Mouse (Mus musculus): ENCODE results near the gene A730015C16Rik.

The A730015C16Rik gene

DNA sequence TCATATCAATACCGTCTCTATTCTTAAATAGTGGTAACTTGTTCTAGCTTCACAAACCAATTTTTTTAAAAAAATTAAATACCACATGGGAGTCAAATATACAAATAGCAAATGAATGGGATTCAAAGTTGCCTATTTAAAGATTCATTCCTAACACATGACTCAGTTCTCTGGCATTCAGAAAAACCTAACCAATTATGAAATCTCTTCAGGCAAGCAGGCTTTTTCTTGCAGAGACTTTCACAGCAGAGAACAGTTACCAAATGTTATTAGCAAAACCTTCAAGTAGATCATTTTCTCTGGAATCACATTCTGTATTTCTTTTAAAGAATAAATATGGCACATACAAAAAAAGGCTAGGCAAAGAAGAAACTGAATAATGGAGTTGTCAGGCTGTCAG, 17.7 kb downstream of the A730015C16Rik start:
- no peak for DNase-seq (ENCODE audit: low read depth)

DNA sequence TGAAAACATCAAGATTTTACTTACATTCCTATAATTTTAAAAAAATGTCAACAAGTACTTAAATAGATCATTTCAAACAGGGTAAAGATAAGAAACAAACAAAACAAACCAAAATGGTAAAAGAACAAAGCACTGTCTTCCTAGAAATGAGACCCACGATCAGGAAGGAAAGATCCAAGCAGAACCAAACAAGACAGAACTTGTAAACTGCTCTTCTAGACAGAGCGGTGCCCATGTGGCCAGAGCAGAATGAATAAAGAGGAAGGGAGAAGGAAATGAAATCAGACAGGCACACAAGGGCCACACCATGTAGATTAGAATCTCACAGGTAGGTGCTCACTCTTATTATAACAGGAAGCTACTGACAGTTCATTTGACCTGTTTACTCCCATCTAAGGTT, 21.8 kb downstream of the A730015C16Rik start:
- DNase-seq (ENCODE audit: low read depth) = peak; percentile 10

DNA sequence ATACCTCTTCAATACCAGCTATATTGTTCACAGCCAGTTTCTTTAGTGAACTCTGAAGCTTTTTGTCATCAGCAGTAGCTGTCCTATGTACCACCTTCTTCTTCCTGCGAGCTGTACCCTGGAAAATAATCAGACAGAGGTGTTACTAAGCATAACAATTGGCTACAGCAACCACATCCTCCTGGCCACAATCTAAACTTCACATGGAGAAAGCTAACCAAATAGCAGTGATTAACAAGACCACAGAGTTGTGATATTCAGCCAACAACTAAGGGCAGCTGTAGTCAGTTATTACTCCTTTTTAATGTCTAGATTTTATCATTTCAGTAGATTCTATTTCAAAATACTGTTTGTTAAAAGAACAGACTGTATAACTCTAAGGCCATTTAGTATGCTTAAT, 22.3 kb downstream of the A730015C16Rik start:
- DNase-seq (ENCODE audit: low read depth) = peak; percentile 9

DNA sequence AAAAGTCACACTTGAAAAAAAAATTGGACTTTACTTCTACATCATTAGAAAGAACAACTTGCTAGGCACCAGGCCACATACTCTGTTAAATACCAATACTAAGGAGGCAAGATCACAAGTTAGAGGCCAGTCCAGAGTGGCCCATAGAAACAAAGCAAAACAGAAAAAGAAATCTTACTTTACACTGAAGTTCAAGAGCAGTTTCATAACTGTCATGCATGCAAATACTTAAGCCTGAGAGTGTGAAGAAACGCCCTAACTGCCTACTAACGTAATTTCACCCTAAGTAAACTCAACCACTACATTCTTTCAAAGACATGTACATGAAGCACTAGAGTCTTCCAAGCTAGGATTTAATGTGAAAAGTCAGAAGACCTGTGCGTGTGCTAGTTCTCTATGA, 22.7 kb downstream of the A730015C16Rik start:
- peak; percentile 9 for DNase-seq (ENCODE audit: low read depth)

DNA sequence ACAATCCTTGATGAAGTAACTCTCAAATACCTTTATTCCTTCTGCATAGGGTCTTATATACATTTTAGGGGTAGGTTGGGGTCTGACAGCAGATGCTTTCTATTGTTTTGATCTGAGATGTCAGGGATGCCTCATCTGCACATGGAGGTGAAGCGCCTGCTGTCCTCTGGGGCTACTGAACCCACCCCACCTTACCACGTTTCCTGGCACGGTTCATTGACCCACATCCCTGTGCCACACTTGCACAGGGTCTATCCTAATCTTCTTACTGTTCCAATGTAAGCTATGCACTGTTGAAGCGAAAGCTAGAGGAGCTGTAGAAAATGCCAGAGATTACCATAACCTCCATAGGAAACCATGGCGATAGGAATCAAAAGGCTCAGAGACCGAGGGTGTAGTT, 36.9 kb downstream of the A730015C16Rik start:
- no peak for DNase-seq (ENCODE audit: low read depth)

DNA sequence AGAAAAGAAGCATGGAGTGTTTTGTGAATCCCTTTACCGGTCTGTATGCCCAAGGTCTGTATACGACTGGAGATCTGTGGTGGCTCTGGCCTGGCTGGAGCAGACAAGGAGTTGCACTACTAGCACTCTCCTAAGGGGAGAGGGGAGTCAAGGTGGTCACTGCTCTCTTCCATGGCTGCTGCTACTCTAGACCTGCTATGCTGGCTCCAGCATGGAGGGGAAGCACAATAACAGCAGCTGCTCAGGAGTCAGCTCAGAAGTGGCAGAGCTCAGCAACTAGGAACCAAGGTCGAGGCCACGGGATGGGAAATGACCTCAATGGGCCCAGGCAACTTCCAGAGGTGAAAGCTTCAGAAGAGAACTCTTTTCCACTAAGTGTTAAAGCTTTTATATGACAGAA, 37.3 kb downstream of the A730015C16Rik start:
- DNase-seq (ENCODE audit: low read depth) = no peak

DNA sequence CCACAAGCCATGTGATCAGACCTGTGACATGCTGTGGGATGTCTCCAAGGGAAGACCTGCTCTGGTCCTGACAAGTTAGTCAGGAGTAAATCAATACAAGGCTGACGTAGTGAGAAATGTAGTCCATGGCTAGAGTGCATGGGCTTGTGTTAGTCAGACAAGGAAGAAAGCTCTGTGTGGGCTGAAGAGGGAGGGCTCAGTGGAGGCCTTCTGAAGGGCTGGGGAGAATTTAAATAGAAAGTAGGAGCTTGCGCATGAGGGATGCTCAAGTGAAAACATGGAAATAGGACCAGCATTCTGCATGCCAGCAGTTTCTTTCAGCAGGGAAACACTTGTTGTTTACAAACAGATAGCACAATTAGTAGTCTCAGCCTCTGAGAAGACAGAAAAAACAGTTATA, 44.9 kb downstream of the A730015C16Rik start:
- no peak for DNase-seq (ENCODE audit: low read depth)

DNA sequence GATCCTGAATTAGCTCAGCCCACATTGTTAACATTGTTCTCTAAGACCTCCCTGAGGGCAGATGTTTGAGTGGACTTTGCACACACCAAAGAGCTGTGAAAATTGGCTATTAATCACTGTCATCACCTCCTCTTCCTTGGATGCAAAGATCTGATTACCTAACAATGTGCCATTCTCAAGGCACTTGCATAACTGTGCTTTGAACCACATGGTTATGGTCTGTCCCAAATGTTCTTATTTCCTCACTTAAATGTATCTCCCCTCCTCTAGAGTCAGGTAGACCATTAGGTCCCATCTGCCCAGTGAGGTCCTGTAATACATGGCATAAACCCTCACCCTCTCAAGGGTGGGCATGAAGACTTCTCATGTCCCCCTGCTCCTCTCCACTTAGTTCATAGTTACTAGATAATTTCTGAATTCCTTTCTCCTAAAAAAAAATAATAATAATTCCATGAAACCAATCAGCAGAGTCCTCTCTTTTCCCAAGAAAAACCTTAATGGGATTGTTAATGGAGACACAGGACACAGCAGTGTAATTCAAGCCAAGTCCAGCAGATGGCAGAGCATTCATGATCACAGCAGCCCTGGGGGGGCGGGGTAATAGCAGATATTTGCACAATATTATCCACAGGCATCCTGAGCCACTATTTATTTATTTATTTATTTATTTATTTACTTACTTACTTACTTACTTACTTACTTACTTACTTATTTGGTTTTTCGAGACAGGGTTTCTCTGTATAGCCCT, 50.2 kb downstream of the A730015C16Rik start:
- DNase-seq (ENCODE audit: low read depth) = peak; percentile 73

All from induced T-regulatory cell, adult 2 months (primary cell).